Mouse (Mus musculus) E14TG2a.4 (cell line): ENCODE results near the gene Adam30.

Experiments used
- CTCF ChIP-seq: conservative IDR thresholded peaks from 2 replicates; pipeline ENCODE4 v1.5.1; 2014; ENCODE audit warnings: low read length
- NANOG ChIP-seq: IDR thresholded peaks from 2 replicates; pipeline ENCODE4 v1.6.1; 2014; ENCODE audit warnings: borderline replicate concordance, low read length, mixed read lengths
- POU5F1 ChIP-seq: IDR thresholded peaks from 2 replicates; pipeline ENCODE4 v1.6.1; 2014; ENCODE audit warnings: low read length, borderline replicate concordance

- TF ChIP-seq CTCF (no peak), POU5F1 (no peak), NANOG (no peak)
Measured at GRCm38 (mm10) chr3:98160330-98160729, at the start of gene Adam30.
